8 mouse cellular contexts compared by ENCODE assay signal in genomic region chr12:72820940-72821431, GRCm38 (mm10).
DNase-seq lines count a peak whose midpoint lies in the region; ATAC-seq and TF ChIP-seq lines count a peak whose summit lies in the region.

No protein-coding gene starts in this region.

- H3K4me2 ChIP-seq in hindbrain, embryonic 16.5 days (ENCODE audit: low read length) = peak overlapping the region; percentile 58
- peak overlapping the region; percentile 51 for H3K4me2 ChIP-seq in liver, embryonic 12.5 days
- H3K4me2 ChIP-seq in midbrain, postnatal 0 days (ENCODE audit: low read depth, low read length, poor library complexity, severe bottlenecking) = peak overlapping the region; percentile 62

- no peaks in the 10 kb centered on the region for H3K36me3 ChIP-seq in kidney, adult 2 months (ENCODE audit: control insufficient read depth, insufficient read depth, low read length)
- H3K36me3 ChIP-seq in hindbrain, embryonic 16.5 days (ENCODE audit: control insufficient read depth, insufficient read depth, low read length) = no peaks in the 10 kb centered on the region
- H3K36me3 ChIP-seq in liver, embryonic 12.5 days = no peaks in the 10 kb centered on the region
- no peaks in the 10 kb centered on the region for H3K36me3 ChIP-seq in midbrain, postnatal 0 days (ENCODE audit: insufficient read depth, low read length)

- H3K9me3 ChIP-seq in hindbrain, embryonic 16.5 days (ENCODE audit: control insufficient read depth, low read length) = no peaks in the 10 kb centered on the region
- no peaks in the 10 kb centered on the region for H3K9me3 ChIP-seq in liver, embryonic 12.5 days (replicated peaks)
- no peaks in the 10 kb centered on the region for H3K9me3 ChIP-seq in midbrain, postnatal 0 days (ENCODE audit: low read length)

- 4% methylated on average over 24 of the region's 24 CpGs for WGBS in kidney, adult 2 months
- 4% methylated on average over 24 of the region's 24 CpGs for WGBS in hindbrain, embryonic 16.5 days
- 4% methylated on average over 24 of the region's 24 CpGs for WGBS in liver, embryonic 12.5 days (ENCODE audit: insufficient replicate concordance)
- WGBS in midbrain, postnatal 0 days = under 1% methylated on average over 24 of the region's 24 CpGs

- no peak overlapping the region for H3K27ac ChIP-seq in kidney, adult 2 months (ENCODE audit: insufficient read depth, low read depth, low read length)
- peak overlapping the region; percentile 66 for H3K27ac ChIP-seq in hindbrain, embryonic 16.5 days (ENCODE audit: low read depth, low read length)
- no peak overlapping the region for H3K27ac ChIP-seq in liver, embryonic 12.5 days
- H3K27ac ChIP-seq in midbrain, postnatal 0 days (ENCODE audit: low read depth, low read length) = peak overlapping the region; percentile 62

- peak overlapping the region; percentile 55 for H3K9ac ChIP-seq in hindbrain, embryonic 16.5 days (ENCODE audit: low read depth, low read length)
- H3K9ac ChIP-seq in liver, embryonic 12.5 days = no peak overlapping the region
- peak overlapping the region; percentile 50 for H3K9ac ChIP-seq in midbrain, postnatal 0 days (replicated peaks; ENCODE audit: low read length, poor library complexity, severe bottlenecking)

- no peaks in the 10 kb centered on the region for H3K27me3 ChIP-seq in kidney, adult 2 months (replicated peaks; ENCODE audit: control insufficient read depth, insufficient read depth, low read length)
- no peaks in the 10 kb centered on the region; the same call in 1 of the 2 replicates for H3K27me3 ChIP-seq in hindbrain, embryonic 16.5 days (replicated peaks; ENCODE audit: control insufficient read depth, insufficient read depth, low read length)
- H3K27me3 ChIP-seq in liver, embryonic 12.5 days (replicated peaks) = peaks cover 58% of the 10 kb centered on the region
- H3K27me3 ChIP-seq in midbrain, postnatal 0 days (ENCODE audit: insufficient read depth, low read length) = no peaks in the 10 kb centered on the region

- no peak for TF ChIP-seq CTCF in kidney, adult 2 months (conservative IDR thresholded peaks at IDR 0.05; ENCODE audit: insufficient read depth, insufficient read length, low read depth, low read length)
- no peak for TF ChIP-seq CTCF in midbrain, postnatal 0 days (IDR thresholded peaks at IDR 0.05)

- peak overlapping the region; percentile 7 for H3K4me3 ChIP-seq in kidney, adult 2 months (ENCODE audit: insufficient read depth, low read depth, low read length)
- peak overlapping the region; percentile 39 for H3K4me3 ChIP-seq in hindbrain, embryonic 16.5 days (ENCODE audit: low read length)
- H3K4me3 ChIP-seq in liver, embryonic 12.5 days = peak overlapping the region; percentile 33
- H3K4me3 ChIP-seq in midbrain, postnatal 0 days (ENCODE audit: low read depth, low read length) = peak overlapping the region; percentile 37

- peak; percentile 88 for ATAC-seq in hindbrain, embryonic 16.5 days
- no peak for ATAC-seq in liver, embryonic 12.5 days
- peak; percentile 79 for ATAC-seq in midbrain, postnatal 0 days (ENCODE audit: low FRiP score)

- H3K4me1 ChIP-seq in kidney, adult 2 months (ENCODE audit: control insufficient read depth, insufficient read depth, low read length) = no peaks in the 10 kb centered on the region
- H3K4me1 ChIP-seq in hindbrain, embryonic 16.5 days (ENCODE audit: control insufficient read depth, insufficient read depth, low read depth, low read length) = peaks cover 3% of the 10 kb centered on the region
- no peaks in the 10 kb centered on the region for H3K4me1 ChIP-seq in liver, embryonic 12.5 days
- no peaks in the 10 kb centered on the region for H3K4me1 ChIP-seq in midbrain, postnatal 0 days (ENCODE audit: insufficient read depth, low read length)

- peak; percentile 43 for DNase-seq in kidney, adult 2 months
- DNase-seq in kidney, adult 8-10 months = no peak
- DNase-seq in adrenal gland, postnatal 36 days = peak; percentile 8 to 17
- DNase-seq in forelimb bud, embryonic 11.5 days (ENCODE audit: low read depth, low spot score) = peak; percentile 54
- peak; percentile 61 for DNase-seq in midbrain, postnatal 0 days (ENCODE audit: low spot score)
- no peak for DNase-seq in frontal cortex, postnatal 14 days (ENCODE audit: low spot score in 2 of 2)

- no peak for TF ChIP-seq POLR2A in kidney, adult 2 months (IDR thresholded peaks at IDR 0.05; ENCODE audit: low read depth, low read length)

Comparison
In these comparisons a context has a peak if more than half of its experiments do, and no peak if none do; other contexts are left out.
1. DNase-seq: peak in kidney, adult 2 months (single experiment), adrenal gland, postnatal 36 days (2 of 2), forelimb bud, embryonic 11.5 days (single experiment) and midbrain, postnatal 0 days (single experiment); none in kidney, adult 8-10 months (0 of 2) and frontal cortex, postnatal 14 days (0 of 2).
2. H3K27ac ChIP-seq: peak in hindbrain, embryonic 16.5 days (single experiment) and midbrain, postnatal 0 days (single experiment); none in kidney, adult 2 months (single experiment) and liver, embryonic 12.5 days (single experiment).
3. Peak in every context shown above with its lines, with median percentiles within 50 percentile points of each other: H3K4me3 ChIP-seq and H3K4me2 ChIP-seq.